Mouse (Mus musculus): Measurements from ENCODE around the gene Stt3b. TPM values are rescaled to one million over a fixed set of nuclear protein-coding genes. Genes with fewer than 3 reads are reported as not detected.

Stt3b gene
- 68.1 to 88.1 TPM (median 74.3 TPM) in 3 replicates for total RNA-seq (2017)

DNA sequence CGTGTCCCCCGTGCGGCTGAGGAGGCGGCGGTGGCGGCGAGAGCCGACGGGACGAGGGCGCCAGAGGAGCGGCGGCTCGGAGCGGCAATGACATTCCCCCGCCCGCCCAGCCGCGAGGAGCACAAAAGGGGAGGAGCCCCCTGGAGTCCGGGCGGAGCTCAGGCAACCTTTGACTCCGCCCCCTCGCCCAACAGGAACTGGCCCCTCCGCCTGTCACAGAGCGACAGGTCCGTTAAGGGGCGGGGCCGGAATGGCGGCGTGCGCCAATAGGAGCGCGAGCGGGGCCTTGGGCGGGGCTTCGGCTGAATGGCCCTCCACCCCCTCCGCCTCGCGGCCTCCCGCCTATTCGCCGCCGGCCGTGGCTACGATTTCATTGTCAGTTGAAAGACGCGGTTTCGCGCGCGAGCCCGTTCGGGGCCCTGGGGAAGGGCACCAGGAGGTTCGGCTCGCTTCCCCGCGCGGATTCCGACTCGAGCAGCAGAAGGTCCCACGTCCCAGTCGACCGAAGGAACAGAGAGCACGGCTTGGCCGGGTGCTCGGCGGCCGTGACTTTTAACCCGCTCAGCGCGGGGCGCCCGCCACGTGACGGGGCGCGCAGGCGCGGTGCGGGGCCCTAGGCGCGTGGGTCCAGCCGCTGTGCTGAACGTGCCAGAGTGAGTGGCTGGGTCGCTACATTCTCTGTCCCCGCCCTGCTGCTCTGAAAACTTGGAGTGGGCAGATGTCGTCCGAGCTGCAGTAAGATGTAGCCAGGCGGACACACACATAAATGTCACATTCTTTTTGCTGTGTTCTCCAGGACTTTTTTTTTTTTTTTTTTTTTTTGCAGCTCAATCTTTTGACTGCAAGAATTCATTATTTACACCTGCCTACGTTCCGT is at the start of gene Stt3b:
TSS of gene Stt3b (minus strand) at position 76 of the 877 bp plus-strand sequence.
- peak; percentile 94 for ATAC-seq (replicated peaks; ENCODE audit: insufficient number of reproducible peaks, low FRiP score, low TSS enrichment, poor library complexity, severe bottlenecking)

DNA sequence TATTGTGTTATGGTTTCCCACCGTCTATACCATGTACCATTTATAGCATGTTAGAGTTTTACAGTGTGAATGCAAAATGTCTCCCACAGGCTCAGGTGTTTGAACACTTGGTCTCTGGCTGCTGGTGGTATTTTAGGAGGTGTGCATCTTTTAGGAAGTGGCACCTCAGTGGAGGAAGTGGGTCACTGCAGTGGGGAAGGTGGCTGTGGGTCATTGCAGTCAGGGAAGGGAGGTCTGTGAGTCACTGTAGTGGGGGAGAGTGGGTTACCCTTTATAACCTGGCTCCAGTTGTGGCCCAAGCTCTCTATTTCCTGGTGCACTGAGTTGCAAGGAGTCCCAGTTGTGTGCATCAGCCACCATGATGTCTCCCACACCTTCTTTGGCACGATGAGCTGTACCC is 48.2 kb upstream of the Stt3b start:
- no peak for ATAC-seq (replicated peaks; ENCODE audit: insufficient number of reproducible peaks, low FRiP score, low TSS enrichment, poor library complexity, severe bottlenecking)

DNA sequence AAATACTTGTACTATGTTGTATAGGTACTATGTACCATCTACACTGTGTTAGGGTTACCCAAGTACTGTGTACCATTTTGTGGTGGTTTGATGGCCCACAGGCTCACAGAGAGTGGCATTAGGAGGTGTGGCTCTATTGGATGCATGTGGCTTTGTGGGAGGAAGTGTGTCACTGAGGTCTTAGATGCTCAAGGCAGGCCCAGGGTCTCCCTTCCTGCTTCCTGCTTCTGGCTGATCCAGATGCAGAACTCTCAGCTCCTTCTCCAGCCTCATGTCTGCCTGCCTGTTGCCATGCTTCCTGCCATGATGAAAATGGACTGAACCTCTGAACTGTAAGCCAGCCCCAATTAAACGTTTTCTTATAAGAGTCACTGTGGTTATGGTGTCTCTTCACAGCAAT is 47.8 kb upstream of the Stt3b start:
- ATAC-seq (replicated peaks; ENCODE audit: insufficient number of reproducible peaks, low FRiP score, low TSS enrichment, poor library complexity, severe bottlenecking), result no peak

- no peak for ATAC-seq (replicated peaks; ENCODE audit: insufficient number of reproducible peaks, low FRiP score, low TSS enrichment, poor library complexity, severe bottlenecking)
Measured at GRCm38 (mm10) chr9:115356731-115357458, 46.7 kb upstream of the Stt3b start.

DNA sequence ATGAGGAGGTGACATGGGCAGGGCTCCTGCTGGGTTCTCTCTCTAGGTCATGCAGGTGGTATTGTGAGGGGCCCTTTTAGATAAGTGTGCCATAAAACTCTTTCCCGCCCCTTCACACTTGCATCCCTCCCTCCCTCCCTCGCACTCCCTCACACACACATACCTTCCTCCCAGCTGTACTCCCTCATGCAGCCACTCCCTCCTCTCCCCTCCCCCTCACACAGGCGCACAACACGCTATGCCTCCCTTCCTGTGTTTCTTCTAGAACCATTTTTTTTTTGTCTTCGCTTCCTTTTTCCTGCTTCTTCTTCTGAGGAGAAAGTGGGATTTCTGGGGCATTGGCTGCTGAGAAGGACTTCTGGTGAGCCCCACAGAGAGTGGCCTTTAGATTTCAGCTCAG is 45.8 kb upstream of the Stt3b start:
- ATAC-seq (replicated peaks; ENCODE audit: insufficient number of reproducible peaks, low FRiP score, low TSS enrichment, poor library complexity, severe bottlenecking), result no peak

DNA sequence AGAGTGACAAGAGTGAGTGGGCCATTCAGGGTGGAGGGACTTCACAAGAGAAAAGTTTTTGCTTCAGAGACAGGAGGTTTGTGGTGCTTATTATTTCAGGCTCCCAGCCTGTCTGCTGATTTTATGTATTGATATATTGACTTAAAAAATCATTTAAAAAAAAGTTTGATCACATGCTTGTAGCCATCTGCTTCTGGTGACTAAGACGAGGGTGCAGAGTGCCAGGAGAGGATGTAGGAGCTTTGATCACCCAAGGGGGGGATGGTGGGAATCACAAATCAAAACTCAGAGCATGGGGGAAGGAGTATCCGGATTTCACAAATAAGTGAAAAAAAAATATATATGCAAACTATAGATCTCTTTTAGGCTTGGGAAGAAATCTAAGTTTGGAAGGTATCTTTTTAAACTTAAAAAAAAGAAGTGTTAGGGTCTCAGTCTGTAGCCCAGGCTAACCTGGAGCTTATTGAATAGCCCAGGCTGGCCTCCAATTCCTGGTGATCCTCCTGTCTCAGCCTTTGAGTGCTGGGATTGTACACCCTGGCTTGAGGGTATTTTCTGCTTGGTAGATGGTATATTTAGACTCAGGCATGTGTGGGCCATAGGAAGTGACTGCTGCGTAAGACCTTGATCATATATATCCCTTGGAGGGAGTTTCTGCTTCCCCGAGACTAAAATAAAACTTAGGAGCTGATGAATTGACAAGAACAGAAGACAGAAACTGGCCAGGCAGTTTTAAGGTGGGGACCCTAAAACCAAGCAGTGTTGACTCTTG is 39.7 kb upstream of the Stt3b start:
- no peak for ATAC-seq (replicated peaks; ENCODE audit: insufficient number of reproducible peaks, low FRiP score, low TSS enrichment, poor library complexity, severe bottlenecking)

DNA sequence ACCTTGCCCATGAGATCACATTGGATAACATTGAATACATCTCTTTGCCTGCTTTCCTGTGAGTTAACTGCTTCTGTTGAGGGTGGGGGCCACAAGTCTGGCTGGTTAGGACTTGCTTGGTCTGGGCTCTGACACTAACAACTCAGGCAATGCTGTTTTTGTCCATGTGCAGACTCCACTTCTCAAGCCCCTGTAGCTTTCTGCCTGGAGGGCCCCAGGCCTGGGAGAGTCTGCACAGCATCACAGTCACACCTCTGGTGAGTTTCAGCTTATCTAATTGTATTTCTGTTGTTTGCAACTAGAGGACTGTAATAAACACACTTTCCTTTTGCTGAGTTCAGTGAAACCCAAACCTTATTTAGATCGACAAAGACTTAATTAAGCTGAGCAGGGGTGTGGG is 38.9 kb upstream of the Stt3b start:
- ATAC-seq (replicated peaks; ENCODE audit: insufficient number of reproducible peaks, low FRiP score, low TSS enrichment, poor library complexity, severe bottlenecking), result no peak

DNA sequence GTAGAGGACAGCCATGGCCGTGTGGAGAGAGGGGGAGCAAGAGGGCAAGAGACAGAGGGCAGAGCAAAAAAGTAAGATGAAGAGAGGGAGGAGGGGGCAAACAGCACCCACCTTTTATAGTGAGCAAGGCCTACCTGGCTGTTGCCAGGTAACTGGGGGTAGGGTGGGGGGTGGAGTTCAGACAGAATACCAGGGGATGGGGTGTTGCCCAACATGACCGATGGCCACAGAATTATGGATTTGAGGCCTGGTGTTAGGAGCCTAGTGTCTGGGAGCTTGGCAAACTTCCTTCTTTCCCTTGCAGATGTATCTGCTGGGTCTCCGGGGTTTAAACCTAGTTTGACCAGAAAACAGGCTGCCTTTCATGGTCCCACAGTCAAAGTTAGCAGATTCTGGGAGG is 34.7 kb upstream of the Stt3b start:
- no peak for ATAC-seq (replicated peaks; ENCODE audit: insufficient number of reproducible peaks, low FRiP score, low TSS enrichment, poor library complexity, severe bottlenecking)

DNA sequence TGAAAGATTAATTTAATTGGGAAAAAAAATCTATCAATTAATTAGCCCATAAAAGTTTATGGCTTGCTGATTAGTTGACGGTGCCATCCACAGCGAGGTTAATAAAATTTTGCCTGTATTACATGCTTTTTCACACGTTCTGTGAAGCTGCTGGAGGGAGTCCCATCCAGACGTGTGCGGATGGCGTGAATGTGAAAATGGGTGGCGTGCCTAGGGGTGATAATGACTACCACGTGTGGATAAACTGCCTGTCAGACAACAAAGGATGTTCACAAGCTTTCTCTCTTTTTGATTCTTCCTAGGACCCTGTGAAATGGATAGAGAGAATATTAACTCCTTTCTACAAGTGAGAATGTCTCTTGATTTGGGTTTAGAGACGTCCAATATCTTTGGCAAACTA is 31.4 kb upstream of the Stt3b start:
- no peak for ATAC-seq (replicated peaks; ENCODE audit: insufficient number of reproducible peaks, low FRiP score, low TSS enrichment, poor library complexity, severe bottlenecking)

GRCm38 (mm10) chr9:115340212-115340815 is 30.1 kb upstream of the Stt3b start:
- ATAC-seq (replicated peaks; ENCODE audit: insufficient number of reproducible peaks, low FRiP score, low TSS enrichment, poor library complexity, severe bottlenecking), result no peak

DNA sequence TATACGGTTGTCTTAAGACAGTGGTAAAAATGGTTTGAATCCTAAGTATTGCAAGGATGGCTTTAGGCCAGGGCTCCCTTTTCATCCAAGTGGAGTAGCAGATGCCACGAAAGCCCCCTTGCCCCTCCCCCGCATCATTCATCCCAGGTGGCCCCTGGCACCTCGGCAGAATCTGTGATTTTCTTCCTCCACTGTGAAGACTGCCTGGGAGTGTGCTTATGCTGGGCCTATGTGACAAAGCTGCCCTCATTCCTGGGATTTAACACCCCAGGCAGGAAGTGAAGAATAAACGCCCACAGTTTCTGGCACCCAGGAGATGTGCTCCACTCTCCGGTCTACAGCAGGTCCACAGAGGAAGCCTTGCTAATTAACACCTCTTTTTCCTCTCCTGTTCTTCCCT is 28.6 kb upstream of the Stt3b start:
- ATAC-seq (replicated peaks; ENCODE audit: insufficient number of reproducible peaks, low FRiP score, low TSS enrichment, poor library complexity, severe bottlenecking), result no peak

- ATAC-seq (replicated peaks; ENCODE audit: insufficient number of reproducible peaks, low FRiP score, low TSS enrichment, poor library complexity, severe bottlenecking), result no peak
Measured at GRCm38 (mm10) chr9:115333016-115333415, 22.8 kb upstream of the Stt3b start.

GRCm38 (mm10) chr9:115332339-115332738 is 22.1 kb upstream of the Stt3b start:
- no peak for ATAC-seq (replicated peaks; ENCODE audit: insufficient number of reproducible peaks, low FRiP score, low TSS enrichment, poor library complexity, severe bottlenecking)

- no peak for ATAC-seq (replicated peaks; ENCODE audit: insufficient number of reproducible peaks, low FRiP score, low TSS enrichment, poor library complexity, severe bottlenecking)
Measured at GRCm38 (mm10) chr9:115330861-115331476, 20.7 kb upstream of the Stt3b start.

DNA sequence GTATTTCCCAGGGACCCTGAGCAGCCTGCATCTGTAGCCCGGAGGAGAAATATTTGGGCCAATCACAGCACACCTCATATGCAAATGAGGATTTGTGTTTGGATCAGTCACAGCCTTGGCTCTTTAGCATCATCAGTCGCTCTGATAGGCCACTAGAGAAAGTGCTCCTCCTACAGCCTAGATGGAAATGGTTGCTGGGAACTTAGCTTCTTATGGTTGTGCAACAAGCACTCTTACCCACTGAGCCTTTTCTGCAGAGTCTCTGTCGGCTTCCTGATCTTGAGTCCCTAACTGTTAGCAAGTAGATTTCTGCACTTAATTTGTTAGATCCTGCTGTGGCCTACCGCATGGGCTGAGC is 16.3 kb upstream of the Stt3b start:
- ATAC-seq (replicated peaks; ENCODE audit: insufficient number of reproducible peaks, low FRiP score, low TSS enrichment, poor library complexity, severe bottlenecking), result no peak

GRCm38 (mm10) chr9:115325831-115326532 is 15.8 kb upstream of the Stt3b start:
- no peak for ATAC-seq (replicated peaks; ENCODE audit: insufficient number of reproducible peaks, low FRiP score, low TSS enrichment, poor library complexity, severe bottlenecking)

GRCm38 (mm10) chr9:115323572-115323971 is 13.4 kb upstream of the Stt3b start:
- no peak for ATAC-seq (replicated peaks; ENCODE audit: insufficient number of reproducible peaks, low FRiP score, low TSS enrichment, poor library complexity, severe bottlenecking)

GRCm38 (mm10) chr9:115322385-115322784 is 12.2 kb upstream of the Stt3b start:
- no peak for ATAC-seq (replicated peaks; ENCODE audit: insufficient number of reproducible peaks, low FRiP score, low TSS enrichment, poor library complexity, severe bottlenecking)

Measured in monocyte, adult 5-6 weeks (primary cell).